Mouse (Mus musculus): ENCODE results near the gene Rplp2. TPM values are rescaled to one million over a fixed set of nuclear protein-coding genes. Genes with fewer than 3 reads are reported as not detected.
"Not testable (repeated sequence)": the region's sequence is repeated elsewhere in the genome, so short reads cannot be mapped to it uniquely, and the experiment has no call there.

Gene Rplp2
- polyA plus RNA-seq, 1 experiment from 2014 or later = 1,119 TPM

- Histone ChIP-seq H3K4me1 (peaks cover 67% of the 10 kb centered on the region), H3K27ac (no peak overlapping the region), H3K36me3 (ENCODE audit: poor library complexity, severe bottlenecking) (peaks cover 35% of the 10 kb centered on the region), H3K4me2 (no peak overlapping the region), H3K9me3 (replicated peaks) (no peaks in the 10 kb centered on the region), H3K27me3 (no peaks in the 10 kb centered on the region), H3K4me3 (no peak overlapping the region), H3K9ac (no peak overlapping the region)
- 97% methylated on average over 11 of the region's 11 CpGs for WGBS
- ATAC-seq = no peak
Measured at GRCm38 (mm10) chr7:141439811-141440210, 7.4 kb upstream of the Rplp2 start.

GRCm38 (mm10) chr7:141440613-141441012, 6.6 kb upstream of the Rplp2 start:
- Histone ChIP-seq H3K4me2 (no peak overlapping the region), H3K9ac (peak overlapping the region; percentile 48; the same call in 1 of the 2 replicates), H3K4me1 (peaks cover 60% of the 10 kb centered on the region), H3K27me3 (no peaks in the 10 kb centered on the region), H3K9me3 (replicated peaks) (no peaks in the 10 kb centered on the region), H3K27ac (no peak overlapping the region), H3K36me3 (ENCODE audit: poor library complexity, severe bottlenecking) (peaks cover 35% of the 10 kb centered on the region), H3K4me3 (no peak overlapping the region)
- WGBS = 20% methylated on average over 6 of the region's 6 CpGs
- ATAC-seq = no peak

GRCm38 (mm10) chr7:141441460-141441859, 5.7 kb upstream of the Rplp2 start:
- H3K27ac ChIP-seq = no peak overlapping the region
- H3K9me3 ChIP-seq (replicated peaks) = no peaks in the 10 kb centered on the region
- H3K9ac ChIP-seq = peak overlapping the region; percentile 69
- peak overlapping the region; percentile 6; the same call in 1 of the 2 replicates for H3K4me3 ChIP-seq
- H3K4me2 ChIP-seq = peak overlapping the region; percentile 79
- no peak for ATAC-seq
- H3K36me3 ChIP-seq (ENCODE audit: poor library complexity, severe bottlenecking) = peaks cover 35% of the 10 kb centered on the region
- no peaks in the 10 kb centered on the region for H3K27me3 ChIP-seq
- 87% methylated on average over 9 of the region's 9 CpGs for WGBS
- peaks cover 51% of the 10 kb centered on the region for H3K4me1 ChIP-seq

- 92% methylated on average over 13 of the region's 13 CpGs for WGBS
- H3K4me1 ChIP-seq = peaks cover 44% of the 10 kb centered on the region
- ATAC-seq = no peak
- no peaks in the 10 kb centered on the region for H3K27me3 ChIP-seq
- H3K9me3 ChIP-seq (replicated peaks) = no peaks in the 10 kb centered on the region
- peak overlapping the region; percentile 45 for H3K4me3 ChIP-seq
- peak overlapping the region; percentile 79 for H3K4me2 ChIP-seq
- peak overlapping the region; percentile 63; the same call in 1 of the 2 replicates for H3K27ac ChIP-seq
- H3K9ac ChIP-seq = peak overlapping the region; percentile 69
- peaks cover 35% of the 10 kb centered on the region for H3K36me3 ChIP-seq (ENCODE audit: poor library complexity, severe bottlenecking)
Measured at GRCm38 (mm10) chr7:141442199-141442598, 5.0 kb upstream of the Rplp2 start.

- H3K9ac ChIP-seq = peak overlapping the region; percentile 69
- peak overlapping the region; percentile 63 for H3K27ac ChIP-seq
- no peak for ATAC-seq
- H3K4me2 ChIP-seq = peak overlapping the region; percentile 79
- peak overlapping the region; percentile 45 for H3K4me3 ChIP-seq
- H3K9me3 ChIP-seq (replicated peaks) = no peaks in the 10 kb centered on the region
- no peaks in the 10 kb centered on the region for H3K27me3 ChIP-seq
- peaks cover 41% of the 10 kb centered on the region for H3K4me1 ChIP-seq
- WGBS = 20% methylated on average over 12 of the region's 12 CpGs
- peaks cover 34% of the 10 kb centered on the region for H3K36me3 ChIP-seq (ENCODE audit: poor library complexity, severe bottlenecking)
Measured at GRCm38 (mm10) chr7:141443081-141443821, 3.9 kb upstream of the Rplp2 start.

GRCm38 (mm10) chr7:141443828-141444237, 3.3 kb upstream of the Rplp2 start, which contains the start of gene Pidd1:
Gene Pidd1, minus strand, starts transcription at chr7:141444025.
- H3K9ac ChIP-seq = peak within 1 kb of the TSS; percentile 69
- H3K27ac ChIP-seq = peak within 1 kb of the TSS; percentile 63
- H3K4me2 ChIP-seq = peak within 1 kb of the TSS; percentile 79
- H3K36me3 ChIP-seq (ENCODE audit: poor library complexity, severe bottlenecking) = peaks cover 33% of the 10 kb centered on the region
- H3K4me1 ChIP-seq = peaks cover 47% of the 10 kb centered on the region
- WGBS = under 1% methylated on average over 25 of the region's 25 CpGs
- peak; percentile 34; the same call in 1 of the 2 replicates for ATAC-seq
- H3K27me3 ChIP-seq = no peaks in the 10 kb centered on the region
- H3K9me3 ChIP-seq (replicated peaks) = no peaks in the 10 kb centered on the region
- peak within 1 kb of the TSS; percentile 45 for H3K4me3 ChIP-seq

- not testable (repeated sequence) for H3K4me3 ChIP-seq; H3K9me3 ChIP-seq (replicated peaks)
- peak overlapping the region; percentile 80 for H3K4me2 ChIP-seq
Measured at GRCm38 (mm10) chr7:141446374-141446773, 796 bp upstream of the Rplp2 start.

GRCm38 (mm10) chr7:141451928-141452327, 4.8 kb downstream of the Rplp2 start:
- H3K4me3 ChIP-seq = no peak overlapping the region
- H3K4me2 ChIP-seq = no peak overlapping the region
- H3K27me3 ChIP-seq = 0 out of 2 replicates have a peak, but pooled peaks cover 6% of the 10 kb centered on the region

More at GRCm38 (mm10) chr7:141446374-141446773, 796 bp upstream of the Rplp2 start:
- 83% methylated on average over 3 of the region's 3 CpGs for WGBS
- Histone ChIP-seq H3K4me1 (peaks cover 40% of the 10 kb centered on the region), H3K36me3 (ENCODE audit: poor library complexity, severe bottlenecking) (peaks cover 32% of the 10 kb centered on the region)
- H3K9ac ChIP-seq, H3K27ac ChIP-seq, H3K27me3 ChIP-seq, ATAC-seq: not testable (repeated sequence)

GRCm38 (mm10) chr7:141453636-141454035, 6.5 kb downstream of the Rplp2 start:
- H3K36me3 ChIP-seq (ENCODE audit: poor library complexity, severe bottlenecking) = peaks cover 41% of the 10 kb centered on the region
- WGBS = 72% methylated on average over 2 of the region's 2 CpGs
- no peak for ATAC-seq
- H3K27me3 ChIP-seq = 0 out of 2 replicates have a peak, but pooled peaks cover 6% of the 10 kb centered on the region
- no peaks in the 10 kb centered on the region for H3K9me3 ChIP-seq (replicated peaks)
- H3K4me2 ChIP-seq = no peak overlapping the region
- H3K27ac ChIP-seq = no peak overlapping the region
- H3K9ac ChIP-seq = no peak overlapping the region
- peaks cover 25% of the 10 kb centered on the region for H3K4me1 ChIP-seq
- no peak overlapping the region for H3K4me3 ChIP-seq

More at GRCm38 (mm10) chr7:141451928-141452327, 4.8 kb downstream of the Rplp2 start:
- Histone ChIP-seq H3K9me3 (replicated peaks) (no peaks in the 10 kb centered on the region), H3K9ac (no peak overlapping the region), H3K27ac (no peak overlapping the region), H3K36me3 (ENCODE audit: poor library complexity, severe bottlenecking) (peaks cover 40% of the 10 kb centered on the region), H3K4me1 (peaks cover 32% of the 10 kb centered on the region)
- ATAC-seq = no peak

GRCm38 (mm10) chr7:141454967-141455551, 7.9 kb downstream of the Rplp2 start, which contains the start of gene Pnpla2:
Gene Pnpla2, plus strand, starts transcription at chr7:141455198.
- H3K27me3 ChIP-seq = peaks cover 17% of the 10 kb centered on the region
- peaks cover 21% of the 10 kb centered on the region for H3K4me1 ChIP-seq
- peak within 1 kb of the TSS; percentile 95 for H3K4me2 ChIP-seq
- peak; percentile 80 for ATAC-seq
- under 1% methylated on average over 41 of the region's 45 CpGs for WGBS
- H3K4me3 ChIP-seq = peak within 1 kb of the TSS; percentile 68
- no peaks in the 10 kb centered on the region for H3K9me3 ChIP-seq (replicated peaks)
- peak within 1 kb of the TSS; percentile 80 for H3K9ac ChIP-seq
- H3K36me3 ChIP-seq (ENCODE audit: poor library complexity, severe bottlenecking) = peaks cover 42% of the 10 kb centered on the region
- peak within 1 kb of the TSS; percentile 52 for H3K27ac ChIP-seq

- H3K9me3 ChIP-seq (replicated peaks) = no peaks in the 10 kb centered on the region
- H3K4me3 ChIP-seq = peak overlapping the region; percentile 68
- peaks cover 38% of the 10 kb centered on the region for H3K36me3 ChIP-seq (ENCODE audit: poor library complexity, severe bottlenecking)
- H3K27ac ChIP-seq = peak overlapping the region; percentile 52; the same call in 1 of the 2 replicates
- peak overlapping the region; percentile 80 for H3K9ac ChIP-seq
- H3K4me2 ChIP-seq = peak overlapping the region; percentile 95
- peaks cover 24% of the 10 kb centered on the region for H3K27me3 ChIP-seq
- WGBS = 1% methylated on average over 23 of the region's 23 CpGs
- ATAC-seq = peak; percentile 14; the same call in 1 of the 2 replicates
- H3K4me1 ChIP-seq = peaks cover 21% of the 10 kb centered on the region
Measured at GRCm38 (mm10) chr7:141455610-141456314, 8.6 kb downstream of the Rplp2 start.
